ENCODE assay signal across 15 mouse cellular contexts in genomic region chr12:111779544-111779943, GRCm38 (mm10). TPM values are rescaled to one million over a fixed set of nuclear protein-coding genes. Genes with fewer than 3 reads are reported as not detected.
DNase-seq lines count a peak whose midpoint lies in the region; ATAC-seq and TF ChIP-seq lines count a peak whose summit lies in the region.
"Had no signal": no experiment of that assay in that cellular context is flagged by ENCODE, and none has a peak within 500 bp of the region (broad histone marks: within the 10 kb centered on the region; RNA-seq: fewer than 3 reads in every experiment).

No protein-coding gene starts in this region.

- no peak overlapping the region for H3K9ac ChIP-seq in heart, adult 2 months (ENCODE audit: low read depth, low read length)
- H3K9ac ChIP-seq in heart, embryonic 11.5 days (ENCODE audit: low read depth, low read length), result no peak overlapping the region
- H3K9ac ChIP-seq in ES-Bruce4 (ENCODE audit: low read depth, poor library complexity, severe bottlenecking), result no peak overlapping the region
- H3K9ac ChIP-seq in liver, postnatal 0 days (replicated peaks), result no peak overlapping the region
- H3K9ac ChIP-seq: lung, embryonic 15.5 days; midbrain, embryonic 12.5 days; neural tube, embryonic 12.5 days had no signal

- TF ChIP-seq POLR2A in heart, adult 2 months (IDR thresholded peaks at IDR 0.05; ENCODE audit: insufficient read depth, low read depth, low read length), result no peak
- no peak for TF ChIP-seq POLR2A in lung, adult 2 months (IDR thresholded peaks at IDR 0.05; ENCODE audit: borderline replicate concordance, extremely low read depth, low read depth, low read length)
- TF ChIP-seq POLR2A in ES-Bruce4 (IDR thresholded peaks at IDR 0.05; ENCODE audit: insufficient read depth, low read length), result no peak

- H3K4me2 ChIP-seq in heart, embryonic 11.5 days, result no peak overlapping the region
- no peak overlapping the region for H3K4me2 ChIP-seq in liver, postnatal 0 days (ENCODE audit: low read depth, low read length)
- H3K4me2 ChIP-seq: lung, embryonic 15.5 days; midbrain, embryonic 12.5 days; neural tube, embryonic 12.5 days had no signal

- H3K9me3 ChIP-seq in heart, embryonic 11.5 days (replicated peaks; ENCODE audit: control insufficient read depth, low read length), result no peaks in the 10 kb centered on the region
- no peaks in the 10 kb centered on the region for H3K9me3 ChIP-seq in ES-Bruce4 (replicated peaks; ENCODE audit: control insufficient read depth, insufficient read depth, low read length, poor library complexity, severe bottlenecking)
- no peaks in the 10 kb centered on the region for H3K9me3 ChIP-seq in liver, postnatal 0 days (ENCODE audit: low read length)
- peaks cover 4% of the 10 kb centered on the region; the same call in 1 of the 2 replicates for H3K9me3 ChIP-seq in embryonic facial prominence, embryonic 10.5 days
- H3K9me3 ChIP-seq: lung, embryonic 15.5 days; midbrain, embryonic 12.5 days; neural tube, embryonic 12.5 days had no signal

- no peak for DNase-seq in heart, adult 2 months
- DNase-seq in lung, adult 2 months, result no peak
- no peak for DNase-seq in lung, postnatal 25 days (ENCODE audit: low spot score)
- no peak for DNase-seq in liver, postnatal 0 days
- DNase-seq in embryonic facial prominence, embryonic 10.5 days (ENCODE audit: low spot score), result no peak
- DNase-seq in urinary bladder, postnatal 36 days (ENCODE audit: low spot score in 2 of 2), result no peak
- DNase-seq: adrenal gland, postnatal 36 days; cerebellum, adult 9-10 months; heart, postnatal 4 days; thymus, postnatal 14 days had no signal

- peaks cover 14% of the 10 kb centered on the region for H3K36me3 ChIP-seq in heart, adult 2 months (ENCODE audit: control insufficient read depth, insufficient read depth, low read length)
- H3K36me3 ChIP-seq in heart, embryonic 11.5 days (ENCODE audit: control insufficient read depth, insufficient read depth, low read length), result peaks cover 60% of the 10 kb centered on the region
- peaks cover 21% of the 10 kb centered on the region for H3K36me3 ChIP-seq in ES-Bruce4 (ENCODE audit: control insufficient read depth, insufficient read depth, low read length, poor library complexity, severe bottlenecking)
- peaks cover 60% of the 10 kb centered on the region for H3K36me3 ChIP-seq in liver, postnatal 0 days (replicated peaks; ENCODE audit: insufficient read depth, low read length)
- H3K36me3 ChIP-seq in embryonic facial prominence, embryonic 10.5 days (replicated peaks), result peaks cover 99% of the 10 kb centered on the region

- TF ChIP-seq EP300 in heart, adult 2 months (IDR thresholded peaks at IDR 0.05; ENCODE audit: insufficient read depth, low read depth, low read length), result no peak
- no peak for TF ChIP-seq EP300 in ES-Bruce4 (IDR thresholded peaks at IDR 0.05; ENCODE audit: insufficient read depth, low read depth, low read length)
- TF ChIP-seq EP300 in liver, postnatal 0 days (IDR thresholded peaks at IDR 0.05; ENCODE audit: low read depth), result no peak

- ATAC-seq in heart, embryonic 11.5 days (replicated peaks; ENCODE audit: insufficient number of reproducible peaks, low FRiP score, low TSS enrichment), result no peak
- no peak for ATAC-seq in liver, postnatal 0 days

- H3K27ac ChIP-seq in heart, adult 2 months, result peak overlapping the region; percentile 61
- no peak overlapping the region for H3K27ac ChIP-seq in heart, embryonic 11.5 days (ENCODE audit: low read depth, low read length)
- H3K27ac ChIP-seq in ES-Bruce4 (ENCODE audit: insufficient read depth, low read length), result no peak overlapping the region
- H3K27ac ChIP-seq in liver, postnatal 0 days (ENCODE audit: low read depth), result no peak overlapping the region
- no peak overlapping the region for H3K27ac ChIP-seq in embryonic facial prominence, embryonic 10.5 days (replicated peaks)
- H3K27ac ChIP-seq: lung, embryonic 15.5 days; midbrain, embryonic 12.5 days; neural tube, embryonic 12.5 days had no signal

- peak; percentile 56 for TF ChIP-seq CTCF in heart, adult 2 months (IDR thresholded peaks at IDR 0.05)
- peak; percentile 27; the same call in 1 of the 2 replicates for TF ChIP-seq CTCF in lung, adult 2 months (IDR thresholded peaks at IDR 0.05; ENCODE audit: insufficient read depth, low read length)
- TF ChIP-seq CTCF in ES-Bruce4 (IDR thresholded peaks at IDR 0.05; ENCODE audit: low read depth, low read length), result peak; percentile 73
- TF ChIP-seq CTCF in liver, postnatal 0 days (IDR thresholded peaks at IDR 0.05; ENCODE audit: low read depth), result peak; percentile 44

- H3K79me2 ChIP-seq in heart, adult 2 months (replicated peaks; ENCODE audit: control insufficient read depth, insufficient read depth, low read length), result peaks cover 2% of the 10 kb centered on the region

- H3K4me1 ChIP-seq in heart, adult 2 months (ENCODE audit: control insufficient read depth, insufficient read depth, low read length), result peaks cover 6% of the 10 kb centered on the region
- peaks cover 2% of the 10 kb centered on the region; the same call in 1 of the 2 replicates for H3K4me1 ChIP-seq in heart, embryonic 11.5 days (ENCODE audit: control insufficient read depth, insufficient read depth, low read length)
- peaks cover 9% of the 10 kb centered on the region for H3K4me1 ChIP-seq in lung, adult 2 months (ENCODE audit: control insufficient read depth, insufficient read depth, low read length)
- H3K4me1 ChIP-seq in ES-Bruce4 (ENCODE audit: control insufficient read depth, insufficient read depth, low read length), result peaks cover 2% of the 10 kb centered on the region
- H3K4me1 ChIP-seq in liver, postnatal 0 days (ENCODE audit: insufficient read depth), result no peaks in the 10 kb centered on the region
- no peaks in the 10 kb centered on the region for H3K4me1 ChIP-seq in embryonic facial prominence, embryonic 10.5 days
- H3K4me1 ChIP-seq: lung, embryonic 15.5 days; midbrain, embryonic 12.5 days; neural tube, embryonic 12.5 days had no signal

- H3K4me3 ChIP-seq in heart, adult 2 months, result no peak overlapping the region
- no peak overlapping the region for H3K4me3 ChIP-seq in heart, embryonic 11.5 days (ENCODE audit: low read depth, low read length)
- no peak overlapping the region for H3K4me3 ChIP-seq in lung, adult 2 months (replicated peaks; ENCODE audit: extremely low read depth, low read depth, low read length)
- H3K4me3 ChIP-seq in ES-Bruce4 (ENCODE audit: low read depth, low read length), result no peak overlapping the region
- no peak overlapping the region for H3K4me3 ChIP-seq in liver, postnatal 0 days (ENCODE audit: low read depth, low read length)
- H3K4me3 ChIP-seq in embryonic facial prominence, embryonic 10.5 days, result no peak overlapping the region
- H3K4me3 ChIP-seq: lung, embryonic 15.5 days; midbrain, embryonic 12.5 days; neural tube, embryonic 12.5 days had no signal

- no peaks in the 10 kb centered on the region for H3K27me3 ChIP-seq in heart, adult 2 months (ENCODE audit: control insufficient read depth, insufficient read depth, low read length)
- no peaks in the 10 kb centered on the region for H3K27me3 ChIP-seq in heart, embryonic 11.5 days (ENCODE audit: control insufficient read depth, insufficient read depth, low read length)
- no peaks in the 10 kb centered on the region for H3K27me3 ChIP-seq in ES-Bruce4 (ENCODE audit: control insufficient read depth, insufficient read depth, low read length, poor library complexity, severe bottlenecking)
- no peaks in the 10 kb centered on the region for H3K27me3 ChIP-seq in liver, postnatal 0 days (ENCODE audit: insufficient read depth, low read length)
- no peaks in the 10 kb centered on the region for H3K27me3 ChIP-seq in embryonic facial prominence, embryonic 10.5 days (replicated peaks; ENCODE audit: low read depth, poor library complexity, severe bottlenecking)
- H3K27me3 ChIP-seq: lung, embryonic 15.5 days; midbrain, embryonic 12.5 days; neural tube, embryonic 12.5 days had no signal

- intact Hi-C loops in heart, adult 2 months (cut with DNase I), result loop anchor here (5.0 kb wide), 1 partner anchor 37 kb away; no protein-coding TSS in a partner anchor

- 100% methylated on average over 1 of the region's 1 CpGs for WGBS in heart, adult 2 months
- WGBS in heart, embryonic 11.5 days (ENCODE audit: insufficient replicate concordance), result 96% methylated on average over 1 of the region's 1 CpGs
- WGBS in lung, adult 2 months, result 100% methylated on average over 1 of the region's 1 CpGs
- WGBS in liver, postnatal 0 days (ENCODE audit: insufficient replicate concordance), result 88% methylated on average over 1 of the region's 1 CpGs
- 100% methylated on average over 1 of the region's 1 CpGs for WGBS in embryonic facial prominence, embryonic 10.5 days

RNA-seq across cellular contexts. Expression of gene Klc1, which starts 20.9 kb away (rescaled TPM):
- total RNA-seq in heart, adult 2 months (2021), result 10 to 100 TPM; 83.8 to 83.9 TPM
- polyA plus RNA-seq in heart, adult 2 months (2012; rRNA removed), result 80.8 and 105 TPM in 2 replicates
- 94.9 and 101 TPM in 2 replicates for polyA plus RNA-seq in heart, embryonic 11.5 days (2014; fragmentation: Nextera tagmentation; extraction: Ambion mirVana)
- 101 and 113 TPM in 2 replicates for polyA plus RNA-seq in lung, adult 2 months (2012; rRNA removed)
- polyA plus RNA-seq in ES-Bruce4 (2011; ENCODE audit: insufficient read depth, insufficient read length, low read depth, missing spikeins), result 92.2 and 92.5 TPM in 2 replicates
- 9.6 and 10.7 TPM in 2 replicates for polyA plus RNA-seq in liver, postnatal 0 days (2015; fragmentation: Nextera tagmentation; extraction: Ambion mirVana)
- 130 and 131 TPM in 2 replicates for polyA plus RNA-seq in embryonic facial prominence, embryonic 10.5 days (2016; fragmentation: Nextera tagmentation; extraction: Ambion mirVana)

RNA-seq across cellular contexts. Expression of gene Xrcc3, which starts 34.1 kb away (rescaled TPM):
- 1 to 10 TPM; 1.4 to 1.8 TPM for total RNA-seq in heart, adult 2 months (2021)
- polyA plus RNA-seq in heart, adult 2 months (2012; rRNA removed), result 2.1 and 2.8 TPM in 2 replicates
- polyA plus RNA-seq in heart, embryonic 11.5 days (2014; fragmentation: Nextera tagmentation; extraction: Ambion mirVana), result 7.9 and 8.8 TPM in 2 replicates
- 3.2 and 3.6 TPM in 2 replicates for polyA plus RNA-seq in lung, adult 2 months (2012; rRNA removed)
- 13.9 and 14.3 TPM in 2 replicates for polyA plus RNA-seq in ES-Bruce4 (2011; ENCODE audit: insufficient read depth, insufficient read length, low read depth, missing spikeins)
- 2.0 and 2.1 TPM in 2 replicates for polyA plus RNA-seq in liver, postnatal 0 days (2015; fragmentation: Nextera tagmentation; extraction: Ambion mirVana)
- polyA plus RNA-seq in embryonic facial prominence, embryonic 10.5 days (2016; fragmentation: Nextera tagmentation; extraction: Ambion mirVana), result 21.7 and 22.2 TPM in 2 replicates

RNA-seq across cellular contexts. Expression of gene Zfyve21, which starts 34.4 kb away (rescaled TPM):
- 10 to 100 TPM; 65.1 to 74.8 TPM for total RNA-seq in heart, adult 2 months (2021)
- polyA plus RNA-seq in heart, adult 2 months (2012; rRNA removed), result 71.9 and 89.6 TPM in 2 replicates
- 83.3 and 93.7 TPM in 2 replicates for polyA plus RNA-seq in heart, embryonic 11.5 days (2014; fragmentation: Nextera tagmentation; extraction: Ambion mirVana)
- 79.8 and 83.4 TPM in 2 replicates for polyA plus RNA-seq in lung, adult 2 months (2012; rRNA removed)
- polyA plus RNA-seq in ES-Bruce4 (2011; ENCODE audit: insufficient read depth, insufficient read length, low read depth, missing spikeins), result 36.0 and 37.0 TPM in 2 replicates
- polyA plus RNA-seq in liver, postnatal 0 days (2015; fragmentation: Nextera tagmentation; extraction: Ambion mirVana), result 53.3 and 60.0 TPM in 2 replicates
- polyA plus RNA-seq in embryonic facial prominence, embryonic 10.5 days (2016; fragmentation: Nextera tagmentation; extraction: Ambion mirVana), result 75.0 TPM in 2 replicates
